Mouse (Mus musculus) adrenal gland, postnatal 10 days (tissue): ENCODE measurements around the gene Tmem126b. TPM values are rescaled to one million over a fixed set of nuclear protein-coding genes. Genes with fewer than 3 reads are reported as not detected.

Experiments used
- DNase-seq: peaks from one replicate; pipeline ENCODE4 v3.0.0; 2021; ENCODE audit warnings: mixed read lengths
- total RNA-seq, 2 experiments: library from RNA; stranded (reverse); gene quantifications; 2 replicates each; pipeline ENCODE4 v1.2.3; 2021

Gene Tmem126b
- total RNA-seq, 2 experiments from 2014 or later = 15.9 to 22.6 TPM

DNA sequence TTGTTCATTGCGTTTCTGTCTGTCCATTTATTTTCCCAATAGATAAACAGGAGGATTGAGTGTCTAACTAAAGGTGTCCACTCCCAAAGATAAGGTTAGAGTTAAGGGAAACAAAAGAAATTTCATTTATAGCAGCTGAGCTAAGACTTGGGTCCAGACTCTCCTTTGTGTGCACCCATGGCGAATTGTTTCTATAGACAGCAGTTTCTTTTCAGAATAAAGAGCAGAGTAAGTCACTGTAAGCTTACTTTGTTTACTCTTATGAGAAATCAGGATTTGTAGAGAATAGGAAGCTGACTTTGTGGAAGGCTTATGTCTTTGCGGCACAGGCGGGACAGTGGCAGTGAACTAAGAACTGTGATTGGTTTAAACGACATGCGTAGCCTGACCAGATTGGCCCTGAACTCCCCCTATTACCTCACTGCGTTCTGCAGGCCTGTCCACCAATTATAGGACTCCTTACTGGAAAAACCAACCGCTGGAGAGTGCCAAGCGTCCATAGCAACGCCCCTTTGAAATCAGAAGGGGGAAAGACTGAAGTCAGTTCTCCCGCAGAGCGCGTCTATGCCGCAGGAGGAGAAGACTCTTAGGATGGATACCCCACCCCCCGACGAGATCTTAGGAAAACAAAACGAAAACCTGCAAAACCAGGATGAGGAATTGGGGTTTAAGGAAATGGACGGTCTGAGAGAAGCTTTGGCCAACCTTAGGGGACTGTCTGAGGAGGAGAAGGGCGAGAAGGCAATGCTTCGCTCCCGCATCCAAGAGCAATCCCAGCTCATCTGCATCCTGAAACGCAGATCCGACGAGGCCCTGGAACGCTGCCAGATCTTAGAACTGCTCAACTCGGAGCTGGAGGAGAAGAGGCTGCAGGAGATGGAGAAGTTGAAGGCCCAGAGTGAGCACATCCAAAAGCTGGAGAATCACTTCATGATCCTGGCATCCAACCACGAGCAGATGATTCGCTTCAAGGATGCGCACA, 49.5 kb downstream of the Tmem126b start, which contains the start of gene Ccdc89:
Gene Ccdc89, plus strand, starts transcription at position 558 of the 982 bp plus-strand sequence.
- peak; percentile 85 for DNase-seq

Other genes starting within 250 kb of the Tmem126b start
- not detected for gene Ccdc83, start 210.2 kb downstream of the Tmem126b start, total RNA-seq
- gene Sytl2, start 173.7 kb downstream of the Tmem126b start, total RNA-seq = 10 to 100 TPM in 1 of 2 experiments, 1 to 10 TPM in 1; 7.3 to 13.7 TPM
- under 1 TPM; 0.24 to 0.48 TPM for gene Ccdc89, start 49.4 kb downstream of the Tmem126b start, total RNA-seq
- 10 to 100 TPM; 52.5 to 66.9 TPM for gene Crebzf, start 33.3 kb downstream of the Tmem126b start, total RNA-seq
- gene Tmem126a, start 18.8 kb downstream of the Tmem126b start, total RNA-seq = 10 to 100 TPM; 68.0 to 75.9 TPM
- gene Dlg2, start 671 bp upstream of the Tmem126b start, total RNA-seq = 10 to 100 TPM; 40.3 to 65.7 TPM